Mouse (Mus musculus): ENCODE data around the gene Hs2st1.

Gene Hs2st1

DNA sequence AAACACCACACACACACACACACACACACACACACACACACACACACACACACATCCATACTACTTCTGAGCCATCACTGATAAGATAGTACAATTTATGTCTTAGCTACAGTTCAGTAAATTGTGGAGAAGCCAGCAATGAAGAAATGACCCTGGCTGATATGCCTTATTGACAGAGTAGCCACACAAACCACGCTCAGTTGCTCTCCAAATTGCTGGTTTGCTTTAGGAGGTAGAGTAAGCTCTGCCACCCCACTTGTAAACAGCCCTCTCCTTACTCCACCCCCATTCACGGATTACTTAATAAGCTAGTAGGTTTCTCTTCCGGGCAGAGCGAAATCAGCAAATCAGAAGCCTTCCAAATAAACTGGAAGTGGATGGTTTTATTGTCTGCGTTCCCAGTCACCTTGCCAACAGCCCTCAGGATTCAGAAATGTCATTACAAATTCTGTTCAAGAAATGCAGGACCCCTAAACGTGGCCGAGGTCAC is 175.5 kb downstream of the Hs2st1 start:
- no peak for DNase-seq (ENCODE audit: extremely low spot score)

DNA sequence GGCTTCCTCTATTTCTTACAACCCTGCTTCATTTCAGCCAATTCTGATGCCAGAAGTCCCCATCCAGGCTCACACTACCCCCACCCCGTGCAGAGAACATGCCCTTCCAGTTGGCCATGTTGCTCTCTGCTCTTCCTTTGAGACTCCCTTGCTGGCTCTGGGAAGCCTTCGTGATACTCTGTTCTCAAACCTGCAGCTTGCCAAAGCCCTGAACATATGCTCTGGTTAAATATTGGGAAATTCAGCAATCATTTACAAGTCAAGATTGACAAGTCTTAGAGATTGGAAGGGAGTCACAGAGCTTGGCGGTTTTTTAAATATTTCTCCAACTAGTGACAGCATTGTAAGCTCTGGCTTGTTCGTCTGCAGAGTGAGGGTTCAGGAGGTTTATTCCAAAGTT is 183.5 kb downstream of the Hs2st1 start:
- DNase-seq (ENCODE audit: extremely low spot score), result no peak

DNA sequence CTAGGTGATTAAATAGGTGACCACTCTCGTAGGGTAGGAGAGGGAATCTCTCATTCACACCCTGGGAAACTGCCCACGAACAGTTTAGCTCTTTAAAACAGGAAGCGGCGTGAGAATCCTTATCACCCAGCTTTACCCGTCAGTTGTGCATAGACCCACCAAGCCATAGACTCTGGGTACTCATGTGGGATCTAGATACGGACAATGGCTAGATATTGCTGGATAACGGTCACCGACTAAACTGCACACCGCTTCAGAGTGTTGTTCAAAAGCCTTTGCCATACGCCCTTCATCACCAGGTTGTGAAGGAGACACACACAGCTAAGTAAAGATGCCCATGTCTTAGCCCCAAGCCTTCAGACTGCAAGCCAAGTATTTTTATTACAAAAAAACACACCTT is 185.3 kb downstream of the Hs2st1 start:
- DNase-seq (ENCODE audit: extremely low spot score), result no peak

DNA sequence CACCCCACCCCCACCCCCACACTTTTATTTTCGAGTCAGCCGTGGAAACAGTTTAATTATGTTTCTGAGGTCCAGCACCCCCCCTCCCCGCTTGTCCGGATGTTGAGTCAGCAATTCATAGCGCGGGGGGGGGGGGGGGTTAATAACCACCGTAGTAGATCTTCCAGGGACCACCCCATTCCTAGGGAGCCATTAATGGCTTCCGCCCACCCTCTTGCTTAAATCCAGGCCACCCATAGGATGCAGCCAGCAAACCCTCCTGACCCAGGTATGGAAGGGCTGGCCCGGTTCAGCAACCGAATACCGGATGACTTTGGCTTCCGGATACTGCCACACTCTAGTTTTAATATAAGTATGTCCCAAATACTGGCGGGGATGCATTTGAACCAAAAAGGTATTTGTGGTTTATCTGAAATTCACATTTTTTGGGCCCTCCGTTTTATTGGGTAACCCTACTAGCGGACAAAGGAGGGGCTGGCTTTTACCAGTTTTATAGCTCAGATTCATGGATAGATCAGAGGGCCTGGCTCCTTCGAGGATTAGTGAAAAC is 188.5 kb downstream of the Hs2st1 start:
- no peak for DNase-seq (ENCODE audit: extremely low spot score)

DNA sequence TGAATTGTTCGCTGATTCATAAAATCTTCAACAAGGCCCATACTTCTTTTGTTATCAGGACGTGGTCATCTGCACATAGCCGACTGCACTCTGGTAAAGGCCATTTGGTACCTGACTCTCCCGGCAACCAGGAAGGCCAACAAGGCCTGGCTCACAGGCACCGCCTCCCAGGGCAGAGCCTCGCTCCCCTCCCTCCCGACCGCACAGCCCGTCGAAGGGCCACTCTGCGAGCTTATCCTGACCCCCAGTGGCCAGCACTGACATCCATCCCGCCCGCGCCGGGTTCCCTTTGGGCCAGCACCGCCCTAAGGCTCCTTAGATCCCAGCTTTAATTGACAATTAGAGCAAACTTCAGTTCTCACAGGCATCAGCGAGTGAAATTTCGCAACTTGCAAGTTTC is 189.1 kb downstream of the Hs2st1 start:
- peak; percentile 85 for DNase-seq (ENCODE audit: extremely low spot score)

DNA sequence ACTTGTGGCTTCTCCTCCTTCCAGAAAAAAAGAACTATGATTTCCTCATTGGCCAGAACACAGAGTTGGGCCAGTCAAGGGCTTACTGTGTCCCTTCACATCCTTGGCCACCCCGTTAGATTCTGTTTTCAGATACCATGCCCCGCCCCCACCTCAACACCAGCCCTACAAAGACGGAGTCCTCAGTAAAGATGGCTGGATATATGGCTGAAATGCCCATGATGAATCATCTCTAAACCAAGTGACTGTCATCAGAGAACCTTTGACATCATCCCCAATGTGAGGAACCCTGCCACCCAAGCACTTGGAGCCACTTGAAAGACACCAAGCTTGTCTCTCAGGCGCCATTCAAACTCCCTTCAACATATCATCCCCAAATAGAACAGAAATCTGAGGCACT is 190.2 kb downstream of the Hs2st1 start:
- DNase-seq (ENCODE audit: extremely low spot score), result no peak
